Mouse (Mus musculus) mature B cell (primary cell): ENCODE results near the gene Synrg.

ENCODE experiments used
- in situ Hi-C: fragments of 300-500 bp; cut with MboI; formaldehyde crosslinking; loops from 2 replicates; pipeline ENCODE4 v1.14.3; 2019

Gene Synrg

DNA sequence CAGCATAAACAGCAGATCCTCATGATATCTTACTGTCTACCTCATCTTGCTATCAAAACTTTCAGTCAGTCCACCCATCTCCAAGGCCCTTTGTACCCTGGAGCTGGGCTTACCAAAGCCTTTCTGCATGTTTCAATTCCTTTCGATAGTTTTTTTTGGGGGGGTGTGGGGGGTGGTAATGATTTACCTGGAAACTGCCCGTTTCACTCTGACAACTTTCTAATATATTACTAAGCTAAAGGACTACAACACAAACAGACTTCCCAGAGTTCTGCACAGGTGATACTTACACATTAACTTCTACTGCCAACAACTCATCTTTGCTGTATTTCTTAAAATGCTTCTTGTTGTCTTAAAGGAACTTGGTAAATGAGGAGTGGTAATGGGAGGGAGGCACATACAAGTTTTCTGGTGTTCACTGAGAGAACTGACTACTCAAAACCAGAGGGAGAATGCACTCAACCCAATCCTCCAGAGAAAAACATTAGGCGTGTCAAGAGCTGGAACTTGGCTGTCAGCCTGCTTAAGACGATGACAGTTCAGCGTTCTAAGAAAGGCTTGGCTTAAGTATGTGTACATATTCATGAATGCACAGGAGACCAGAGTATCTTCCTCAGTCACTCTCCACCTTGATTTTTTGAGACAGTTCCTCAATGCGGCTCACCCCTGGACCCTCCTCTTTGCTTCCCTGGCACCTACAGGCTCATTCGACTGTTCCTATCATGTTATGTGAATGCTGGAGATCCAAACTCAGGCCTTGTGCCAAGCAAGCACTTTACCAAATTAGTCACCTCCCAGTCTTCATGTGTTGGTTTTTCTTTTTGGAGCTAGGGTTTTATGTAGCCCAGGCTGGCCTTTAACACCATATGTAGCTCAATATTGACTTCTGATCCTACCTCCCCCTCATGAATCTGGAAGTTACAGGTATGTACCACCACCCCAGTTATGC lies 109.9 kb downstream of the Synrg start:
- in situ Hi-C loops, result no loop called here

DNA sequence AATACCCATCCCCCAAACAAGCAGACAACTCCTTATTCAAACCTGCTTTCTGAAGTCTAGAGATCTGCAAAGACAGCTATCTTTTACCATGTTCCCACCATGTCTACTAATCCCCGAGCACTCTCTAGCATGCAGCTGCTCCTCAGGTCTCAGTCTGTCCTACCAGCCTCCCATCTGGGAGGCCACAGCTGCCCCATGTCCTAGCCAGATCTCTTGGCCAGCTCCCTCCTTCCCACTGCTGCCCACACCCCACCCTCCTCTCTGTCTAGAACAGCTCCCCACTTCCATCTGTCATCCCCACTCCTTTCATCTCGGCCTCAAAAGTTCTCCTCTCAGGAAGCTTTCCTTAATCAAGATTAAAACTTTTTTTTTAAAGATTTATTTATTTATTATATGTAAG lies 112.8 kb downstream of the Synrg start:
- in situ Hi-C loops, result no loop called here

DNA sequence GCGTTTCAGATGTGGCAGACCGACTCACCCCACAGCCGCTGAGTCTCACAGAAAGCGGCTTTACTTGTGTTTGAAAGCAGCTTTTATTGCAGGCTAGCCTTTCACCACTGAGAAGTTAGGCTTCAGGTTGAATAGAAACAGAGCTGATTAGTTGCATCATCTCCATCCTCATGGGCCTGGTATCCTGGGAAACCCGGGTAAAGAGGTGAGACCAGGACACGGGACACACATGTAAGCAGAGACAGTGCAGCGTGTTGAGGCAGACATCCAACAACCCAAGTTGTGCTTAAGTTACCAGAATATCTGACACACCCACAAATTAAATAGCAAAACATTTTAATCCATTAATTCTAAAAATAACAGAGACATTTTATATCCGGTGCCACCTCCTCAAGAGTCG lies 114.4 kb downstream of the Synrg start:
- in situ Hi-C loops, result no loop called here

DNA sequence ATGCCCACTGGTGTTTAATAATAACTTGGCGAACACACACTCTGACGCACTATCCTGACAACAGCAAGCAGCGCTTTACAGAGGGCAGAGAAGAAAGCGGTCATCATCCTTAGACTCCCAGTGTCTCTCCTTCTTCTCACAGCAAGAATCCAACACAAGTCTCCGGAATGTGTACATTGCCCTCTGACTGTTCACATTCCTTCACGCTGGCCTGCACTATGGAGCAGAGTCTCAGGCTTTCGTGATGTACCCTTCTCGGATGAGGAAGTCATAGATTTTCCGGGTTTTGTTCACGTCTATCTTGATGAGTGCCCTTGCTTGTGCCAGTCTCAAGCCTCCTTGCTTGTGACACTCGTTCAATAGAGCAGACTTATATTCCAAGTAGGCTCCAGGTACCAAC lies 115.1 kb downstream of the Synrg start:
- in situ Hi-C loops, result no loop called here

DNA sequence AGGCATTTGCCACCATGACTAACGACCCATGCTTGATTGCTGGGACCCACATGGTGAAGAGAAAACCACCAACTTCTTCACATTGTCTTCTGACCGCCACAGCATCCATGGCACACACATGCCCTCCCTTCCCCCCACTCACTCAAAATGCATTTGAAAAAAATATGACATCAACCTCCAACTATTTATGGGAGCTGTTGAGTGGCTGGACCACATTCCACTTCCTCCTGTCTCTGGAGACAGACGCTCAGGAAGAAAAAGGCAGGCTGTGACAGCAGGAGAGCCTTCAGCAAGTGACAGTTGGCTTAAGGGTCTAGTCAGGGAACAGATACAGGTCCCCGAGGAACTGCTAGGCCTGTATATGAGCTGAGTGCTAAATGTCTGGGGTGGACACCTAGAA lies 115.7 kb downstream of the Synrg start:
- in situ Hi-C loops, result no loop called here

DNA sequence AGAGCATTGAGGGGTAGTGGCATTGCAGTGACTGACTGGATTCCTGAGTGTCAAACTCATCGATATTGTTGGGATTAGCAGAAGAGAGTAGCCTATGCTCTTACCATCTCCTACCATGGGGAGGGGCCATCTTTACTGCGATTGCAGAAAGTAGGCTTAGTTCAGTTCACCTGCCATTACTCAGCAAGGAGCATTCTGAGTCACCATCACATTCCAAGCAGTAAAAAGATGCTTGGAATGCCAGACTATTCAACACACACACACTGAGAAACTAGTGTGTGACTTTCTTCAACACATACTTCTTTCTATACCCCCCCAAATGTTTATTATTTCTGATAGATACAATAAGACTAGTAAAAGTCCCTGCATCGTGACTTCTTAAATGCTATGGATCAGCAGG lies 116.1 kb downstream of the Synrg start:
- in situ Hi-C loops, result no loop called here

DNA sequence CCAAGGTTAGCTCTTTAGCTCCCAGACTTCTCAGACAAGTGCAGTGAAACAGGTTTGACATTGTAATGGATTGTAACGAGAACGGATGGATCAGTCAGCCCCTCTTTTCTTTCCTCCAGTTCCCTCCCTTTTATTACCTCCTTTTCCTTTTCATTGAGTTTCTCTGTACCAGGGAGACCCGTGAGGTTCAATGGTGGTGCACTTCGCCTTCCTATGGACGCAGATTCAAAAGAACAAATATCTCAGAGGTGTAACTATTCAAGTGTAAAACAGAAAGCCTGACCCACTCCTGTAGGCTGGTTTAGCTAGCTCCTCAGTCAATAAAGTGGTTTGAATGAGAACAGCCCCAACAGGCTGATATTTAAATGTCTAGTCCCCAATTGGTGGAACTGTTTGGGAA lies 117.7 kb downstream of the Synrg start:
- in situ Hi-C loops, result no loop called here

DNA sequence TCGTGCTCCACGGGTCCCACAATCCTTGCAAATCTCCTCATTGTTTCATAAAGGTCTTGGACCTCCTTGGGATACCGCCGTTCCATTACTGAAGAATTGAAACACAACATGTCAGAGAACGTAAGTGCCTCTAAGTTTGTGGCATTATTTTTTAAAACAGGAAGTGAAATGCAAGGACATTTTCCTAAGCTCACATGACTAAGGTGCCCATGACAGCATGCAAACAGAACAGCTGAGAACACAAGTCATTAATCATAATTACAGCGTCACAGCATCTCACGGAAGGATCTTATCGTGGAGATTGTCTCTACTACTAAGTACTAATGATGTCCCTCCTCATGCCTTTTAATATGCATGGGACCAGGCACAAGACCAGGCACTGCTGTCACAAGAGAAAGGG lies 126.3 kb downstream of the Synrg start:
- in situ Hi-C loops, result no loop called here
